Mouse (Mus musculus) E14TG2a.4 (cell line): Measurements from ENCODE around the gene Fcor.

ENCODE experiments used
- H3K27me3 ChIP-seq: 2 replicates; pipeline ENCODE4 v1.6.1; 2014; ENCODE audit warnings: low read length, control low read depth; ENCODE audit not compliant: insufficient read depth
- H3K36me3 ChIP-seq: 2 replicates; pipeline ENCODE4 v1.6.1; 2014; ENCODE audit warnings: low read length, control low read depth; ENCODE audit not compliant: insufficient read depth
- H3K4me1 ChIP-seq: replicated peaks from 2 replicates; pipeline ENCODE4 v1.6.1; 2014; ENCODE audit warnings: low read depth, low read length, control low read depth
- H3K4me3 ChIP-seq: replicated peaks from 2 replicates; pipeline ENCODE4 v1.5.1; 2014; ENCODE audit warnings: mild to moderate bottlenecking, low read length
- H3K9me3 ChIP-seq: 2 replicates; pipeline ENCODE4 v1.6.1; 2014; ENCODE audit warnings: low read length, control low read depth
- CTCF ChIP-seq: conservative IDR thresholded peaks from 2 replicates; pipeline ENCODE4 v1.5.1; 2014; ENCODE audit warnings: low read length
- NANOG ChIP-seq: IDR thresholded peaks from 2 replicates; pipeline ENCODE4 v1.6.1; 2014; ENCODE audit warnings: borderline replicate concordance, low read length, mixed read lengths
- POU5F1 ChIP-seq: IDR thresholded peaks from 2 replicates; pipeline ENCODE4 v1.6.1; 2014; ENCODE audit warnings: low read length, borderline replicate concordance

The Fcor gene

DNA sequence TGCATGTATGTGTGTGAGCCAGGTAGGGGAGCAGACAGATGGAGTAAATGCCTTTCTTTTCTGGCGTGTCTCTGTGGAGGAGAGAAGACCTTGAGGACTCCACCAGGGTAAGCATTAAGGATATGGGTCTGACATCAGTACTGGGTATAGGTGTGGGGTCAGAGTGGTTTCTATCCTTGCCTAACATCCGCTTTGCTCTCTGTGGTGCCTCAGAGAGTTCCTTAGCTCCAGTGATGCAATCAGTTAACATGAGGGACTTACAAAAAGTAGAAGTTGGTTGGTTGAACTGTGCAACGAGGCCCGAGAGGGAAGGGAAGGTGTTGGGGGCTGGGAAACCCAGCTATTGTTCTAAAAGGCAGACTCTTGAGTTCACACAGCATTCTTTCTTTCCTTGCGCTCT is 7.8 kb downstream of the Fcor start:
- no peak overlapping the region for H3K4me3 ChIP-seq
- no peaks in the 10 kb centered on the region for H3K36me3 ChIP-seq
- no peak for TF ChIP-seq NANOG
- TF ChIP-seq POU5F1: no peak
- TF ChIP-seq CTCF: no peak
- H3K9me3 ChIP-seq: no peaks in the 10 kb centered on the region
- H3K4me1 ChIP-seq: peaks cover 26% of the 10 kb centered on the region
- H3K27me3 ChIP-seq: 0 out of 2 replicates have a peak, but pooled peaks cover 2% of the 10 kb centered on the region

DNA sequence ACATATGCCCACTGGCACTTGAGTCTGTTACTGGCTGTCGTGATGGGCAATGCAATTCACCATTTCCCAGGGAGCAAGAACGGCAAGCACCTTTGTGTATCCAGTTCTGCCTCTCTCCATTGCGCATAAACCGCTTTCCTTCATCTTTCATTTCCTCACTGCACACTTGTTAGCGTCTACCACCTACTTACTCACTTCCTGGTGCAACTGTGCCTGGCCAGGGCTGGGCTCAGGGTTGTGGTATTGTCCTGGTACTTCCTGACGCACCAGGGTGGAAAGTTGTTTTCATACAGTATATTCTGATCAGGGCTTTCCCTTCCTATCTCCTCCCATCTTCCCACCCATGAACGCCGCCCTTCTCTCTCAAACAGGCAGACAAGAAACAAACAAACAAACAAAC is 11.3 kb downstream of the Fcor start:
- Histone ChIP-seq H3K36me3 (no peaks in the 10 kb centered on the region), H3K4me1 (peaks cover 31% of the 10 kb centered on the region), H3K27me3 (0 out of 2 replicates have a peak, but pooled peaks cover 2% of the 10 kb centered on the region), H3K9me3 (no peaks in the 10 kb centered on the region), H3K4me3 (no peak overlapping the region)
- TF ChIP-seq CTCF: no peak
- no peak for TF ChIP-seq POU5F1
- no peak for TF ChIP-seq NANOG

DNA sequence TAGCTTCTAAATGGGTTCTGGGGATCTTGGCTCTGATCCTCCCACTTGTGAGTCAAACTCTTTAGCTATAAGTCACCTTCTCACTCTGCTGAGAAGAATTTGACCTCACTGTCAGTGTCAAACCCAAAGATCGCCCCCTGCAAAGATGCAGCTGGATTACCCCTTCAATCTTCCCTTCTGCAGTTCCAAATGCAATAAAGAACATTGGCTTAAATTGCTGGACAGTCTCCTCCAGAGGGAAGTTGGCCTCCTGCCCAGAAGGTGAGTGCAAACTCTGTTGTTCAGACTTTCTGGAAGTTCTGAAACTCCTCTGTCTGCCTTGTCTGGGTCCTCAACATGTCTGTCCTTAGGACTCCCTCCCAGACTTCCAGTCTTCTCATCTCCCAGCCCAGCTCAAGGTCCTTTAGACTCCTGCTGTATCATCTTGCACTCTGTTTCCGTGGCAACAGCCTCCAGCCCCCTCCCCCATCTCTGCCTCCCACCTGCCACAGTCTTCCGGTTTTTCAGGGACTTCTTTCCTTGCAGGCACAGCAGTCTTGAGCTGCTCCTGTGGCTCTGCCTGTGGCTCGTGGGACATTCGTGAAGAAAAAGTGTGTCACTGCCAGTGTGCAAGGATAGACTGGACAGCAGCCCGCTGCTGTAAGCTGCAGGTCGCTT is 15.3 kb downstream of the Fcor start:
- peaks cover 34% of the 10 kb centered on the region for H3K4me1 ChIP-seq
- H3K27me3 ChIP-seq: no peaks in the 10 kb centered on the region
- no peaks in the 10 kb centered on the region for H3K9me3 ChIP-seq
- H3K36me3 ChIP-seq: no peaks in the 10 kb centered on the region
- H3K4me3 ChIP-seq: no peak overlapping the region
- no peak for TF ChIP-seq NANOG
- TF ChIP-seq CTCF: no peak
- no peak for TF ChIP-seq POU5F1

GRCm38 (mm10) chr8:3655526-3655925 is 16.6 kb downstream of the Fcor start, which contains the start of gene Retn:
TSS of gene Retn (plus strand) at chr8:3655770.
- TF ChIP-seq CTCF (no peak), NANOG (no peak)
- Histone ChIP-seq H3K36me3 (no peaks in the 10 kb centered on the region), H3K4me3 (no peak within 1 kb of the TSS), H3K27me3 (no peaks in the 10 kb centered on the region), H3K9me3 (no peaks in the 10 kb centered on the region), H3K4me1 (peaks cover 34% of the 10 kb centered on the region)

- no peak for TF ChIP-seq POU5F1
- TF ChIP-seq CTCF: no peak
- no peak for TF ChIP-seq NANOG
- no peaks in the 10 kb centered on the region for H3K36me3 ChIP-seq
- H3K27me3 ChIP-seq: no peaks in the 10 kb centered on the region
- peaks cover 34% of the 10 kb centered on the region for H3K4me1 ChIP-seq
- H3K9me3 ChIP-seq: no peaks in the 10 kb centered on the region
- H3K4me3 ChIP-seq: no peak overlapping the region
Measured at GRCm38 (mm10) chr8:3654726-3655508, 17.2 kb downstream of the Fcor start.

DNA sequence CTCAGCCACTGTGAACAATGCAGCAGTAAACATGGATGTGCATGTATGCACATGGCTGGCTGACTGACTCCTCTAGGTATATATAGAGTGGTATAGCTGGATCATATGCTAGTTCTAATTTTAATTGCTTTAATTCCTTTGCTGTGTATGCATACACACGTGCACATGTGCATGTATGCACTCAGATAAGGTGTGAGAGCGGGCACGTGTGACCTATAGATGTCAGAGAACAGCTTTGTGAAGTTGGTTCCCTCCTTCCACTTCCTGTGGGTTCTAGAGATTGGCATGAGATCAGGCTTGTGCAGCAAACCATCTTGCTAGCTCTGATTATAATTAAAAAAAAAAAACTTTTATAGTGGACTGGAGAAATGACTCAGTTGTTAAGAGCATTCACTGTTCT is 19.3 kb downstream of the Fcor start:
- Histone ChIP-seq H3K9me3 (no peaks in the 10 kb centered on the region), H3K27me3 (no peaks in the 10 kb centered on the region), H3K4me3 (no peak overlapping the region), H3K4me1 (peaks cover 51% of the 10 kb centered on the region), H3K36me3 (no peaks in the 10 kb centered on the region)
- TF ChIP-seq NANOG (no peak), POU5F1 (no peak), CTCF (no peak)

GRCm38 (mm10) chr8:3648990-3649389 is 23.2 kb downstream of the Fcor start:
- H3K9me3 ChIP-seq: no peaks in the 10 kb centered on the region
- H3K27me3 ChIP-seq: no peaks in the 10 kb centered on the region
- H3K36me3 ChIP-seq: no peaks in the 10 kb centered on the region
- H3K4me1 ChIP-seq: peaks cover 53% of the 10 kb centered on the region
- TF ChIP-seq NANOG (no peak), CTCF (no peak)
- no peak overlapping the region for H3K4me3 ChIP-seq

- no peak for TF ChIP-seq POU5F1
- no peak for TF ChIP-seq NANOG
- TF ChIP-seq CTCF: no peak
- Histone ChIP-seq H3K4me1 (peaks cover 51% of the 10 kb centered on the region), H3K27me3 (no peaks in the 10 kb centered on the region), H3K4me3 (no peak overlapping the region), H3K36me3 (no peaks in the 10 kb centered on the region), H3K9me3 (no peaks in the 10 kb centered on the region)
Measured at GRCm38 (mm10) chr8:3648268-3648667, 23.9 kb downstream of the Fcor start.

DNA sequence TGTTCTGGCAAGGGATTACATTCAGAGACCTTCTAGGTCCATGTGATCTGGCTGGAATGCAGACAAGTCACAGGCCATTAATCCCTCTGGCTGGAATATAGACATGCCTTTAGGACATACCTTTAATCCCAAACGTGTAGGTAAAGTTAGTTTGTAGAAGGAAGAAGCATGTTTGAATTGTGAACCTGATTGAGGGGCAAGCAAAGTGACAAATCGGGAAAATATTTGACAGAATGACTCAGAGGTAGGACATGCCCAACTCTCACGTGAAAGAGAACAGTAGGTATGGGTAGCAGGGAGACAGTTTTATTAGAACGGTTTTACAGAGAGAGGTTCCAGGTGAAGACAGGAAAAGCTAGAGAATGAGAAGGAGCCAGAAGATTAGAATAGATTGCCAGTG is 24.6 kb downstream of the Fcor start:
- no peak overlapping the region for H3K4me3 ChIP-seq
- H3K27me3 ChIP-seq: no peaks in the 10 kb centered on the region
- no peaks in the 10 kb centered on the region for H3K9me3 ChIP-seq
- peaks cover 51% of the 10 kb centered on the region for H3K4me1 ChIP-seq
- peaks cover 6% of the 10 kb centered on the region for H3K36me3 ChIP-seq
- TF ChIP-seq CTCF: no peak
